Mouse (Mus musculus): ENCODE measurements at regions not wholly inside any gene's neighbourhood (a gene's known extent, or its start where the extent isn't known, plus 50 kb on each side); places are given as distances from the start of the nearest gene placed in this dataset.
A peak's percentile ranks its signal among the peaks of the same experiment; 100 is the strongest.

- Histone ChIP-seq H3K4me3 (ENCODE audit: low read depth, low read length) (no peak overlapping the region), H3K4me1 (ENCODE audit: control insufficient read depth, insufficient read depth, insufficient read length, low read length) (no peaks in the 10 kb centered on the region), H3K27ac (ENCODE audit: insufficient read depth, low read depth, low read length) (no peak overlapping the region), H3K36me3 (ENCODE audit: control insufficient read depth, insufficient read depth, low read length) (no peaks in the 10 kb centered on the region), H3K27me3 (ENCODE audit: control insufficient read depth, insufficient read depth, low read length) (no peaks in the 10 kb centered on the region)
- 31% methylated on average over 12 of the region's 12 CpGs for WGBS
- TF ChIP-seq CTCF (IDR thresholded peaks at IDR 0.05; ENCODE audit: extremely low read depth, insufficient read length, insufficient replicate concordance, low read depth, low read length) = no peak
- no peak for TF ChIP-seq POLR2A (IDR thresholded peaks at IDR 0.05; ENCODE audit: low read depth, low read length)
Observed at GRCm38 (mm10) chr7:84800966-84801365, 52.4 kb upstream of the Olfr291 start.

- H3K36me3 ChIP-seq (ENCODE audit: control insufficient read depth, insufficient read depth, low read length) = no peaks in the 10 kb centered on the region
- 9% methylated on average over 1 of the region's 1 CpGs for WGBS
- no peak overlapping the region for H3K4me3 ChIP-seq (ENCODE audit: low read depth, low read length)
- TF ChIP-seq CTCF (IDR thresholded peaks at IDR 0.05; ENCODE audit: extremely low read depth, insufficient read length, insufficient replicate concordance, low read depth, low read length) (no peak), POLR2A (IDR thresholded peaks at IDR 0.05; ENCODE audit: low read depth, low read length) (no peak)
- H3K27ac ChIP-seq (ENCODE audit: insufficient read depth, low read depth, low read length) = no peak overlapping the region
- no peaks in the 10 kb centered on the region for H3K4me1 ChIP-seq (ENCODE audit: control insufficient read depth, insufficient read depth, insufficient read length, low read length)
- H3K27me3 ChIP-seq (ENCODE audit: control insufficient read depth, insufficient read depth, low read length) = no peaks in the 10 kb centered on the region
Observed at GRCm38 (mm10) chr7:84794655-84795054, 58.7 kb upstream of the Olfr291 start.

GRCm38 (mm10) chr7:84779276-84779825, 74.0 kb upstream of the Olfr291 start:
- under 1% methylated on average over 30 of the region's 30 CpGs for WGBS
- Histone ChIP-seq H3K27me3 (ENCODE audit: control insufficient read depth, insufficient read depth, low read length) (no peaks in the 10 kb centered on the region; the same call in 1 of the 2 replicates), H3K4me1 (ENCODE audit: control insufficient read depth, insufficient read depth, insufficient read length, low read length) (no peaks in the 10 kb centered on the region), H3K4me3 (ENCODE audit: low read depth, low read length) (peak overlapping the region; percentile 63), H3K36me3 (ENCODE audit: control insufficient read depth, insufficient read depth, low read length) (no peaks in the 10 kb centered on the region), H3K27ac (ENCODE audit: insufficient read depth, low read depth, low read length) (no peak overlapping the region)
- TF ChIP-seq POLR2A (IDR thresholded peaks at IDR 0.05; ENCODE audit: low read depth, low read length) (no peak), CTCF (IDR thresholded peaks at IDR 0.05; ENCODE audit: extremely low read depth, insufficient read length, insufficient replicate concordance, low read depth, low read length) (peak; percentile 93)

GRCm38 (mm10) chr7:84777696-84778095, 75.7 kb upstream of the Olfr291 start:
- no peaks in the 10 kb centered on the region for H3K4me1 ChIP-seq (ENCODE audit: control insufficient read depth, insufficient read depth, insufficient read length, low read length)
- TF ChIP-seq CTCF (IDR thresholded peaks at IDR 0.05; ENCODE audit: extremely low read depth, insufficient read length, insufficient replicate concordance, low read depth, low read length) (no peak), POLR2A (IDR thresholded peaks at IDR 0.05; ENCODE audit: low read depth, low read length) (no peak)
- no peak overlapping the region for H3K4me3 ChIP-seq (ENCODE audit: low read depth, low read length)

GRCm38 (mm10) chr7:84756261-84756660, 66.5 kb upstream of the Zfand6 start:
- 51% methylated on average over 3 of the region's 3 CpGs for WGBS
- no peaks in the 10 kb centered on the region for H3K36me3 ChIP-seq (ENCODE audit: control insufficient read depth, insufficient read depth, low read length)
- H3K27me3 ChIP-seq (ENCODE audit: control insufficient read depth, insufficient read depth, low read length) = no peaks in the 10 kb centered on the region
- H3K4me3 ChIP-seq (ENCODE audit: low read depth, low read length) = no peak overlapping the region
- H3K4me1 ChIP-seq (ENCODE audit: control insufficient read depth, insufficient read depth, insufficient read length, low read length) = no peaks in the 10 kb centered on the region
- TF ChIP-seq POLR2A (IDR thresholded peaks at IDR 0.05; ENCODE audit: low read depth, low read length) = no peak
- TF ChIP-seq CTCF (IDR thresholded peaks at IDR 0.05; ENCODE audit: extremely low read depth, insufficient read length, insufficient replicate concordance, low read depth, low read length) = no peak
- no peak overlapping the region for H3K27ac ChIP-seq (ENCODE audit: insufficient read depth, low read depth, low read length)

More at GRCm38 (mm10) chr7:84777696-84778095, 75.7 kb upstream of the Olfr291 start:
- no peak overlapping the region for H3K27ac ChIP-seq (ENCODE audit: insufficient read depth, low read depth, low read length)
- H3K36me3 ChIP-seq (ENCODE audit: control insufficient read depth, insufficient read depth, low read length) = no peaks in the 10 kb centered on the region
- no peaks in the 10 kb centered on the region; the same call in 1 of the 2 replicates for H3K27me3 ChIP-seq (ENCODE audit: control insufficient read depth, insufficient read depth, low read length)

- Histone ChIP-seq H3K4me3 (ENCODE audit: low read depth, low read length) (no peak overlapping the region), H3K27ac (ENCODE audit: insufficient read depth, low read depth, low read length) (no peak overlapping the region), H3K4me1 (ENCODE audit: control insufficient read depth, insufficient read depth, insufficient read length, low read length) (peaks cover 5% of the 10 kb centered on the region), H3K36me3 (ENCODE audit: control insufficient read depth, insufficient read depth, low read length) (no peaks in the 10 kb centered on the region), H3K27me3 (ENCODE audit: control insufficient read depth, insufficient read depth, low read length) (no peaks in the 10 kb centered on the region)
- 86% methylated on average over 1 of the region's 1 CpGs for WGBS
- TF ChIP-seq CTCF (IDR thresholded peaks at IDR 0.05; ENCODE audit: extremely low read depth, insufficient read length, insufficient replicate concordance, low read depth, low read length) (no peak), POLR2A (IDR thresholded peaks at IDR 0.05; ENCODE audit: low read depth, low read length) (no peak)
Observed at GRCm38 (mm10) chr7:84753361-84753760, 63.6 kb upstream of the Zfand6 start.

GRCm38 (mm10) chr7:84749434-84750301, 59.9 kb upstream of the Zfand6 start:
- Histone ChIP-seq H3K36me3 (ENCODE audit: control insufficient read depth, insufficient read depth, low read length) (no peaks in the 10 kb centered on the region), H3K4me3 (ENCODE audit: low read depth, low read length) (peak overlapping the region; percentile 44), H3K27ac (ENCODE audit: insufficient read depth, low read depth, low read length) (no peak overlapping the region), H3K27me3 (ENCODE audit: control insufficient read depth, insufficient read depth, low read length) (no peaks in the 10 kb centered on the region), H3K4me1 (ENCODE audit: control insufficient read depth, insufficient read depth, insufficient read length, low read length) (peaks cover 7% of the 10 kb centered on the region)
- peak; percentile 79; the same call in 1 of the 2 replicates for TF ChIP-seq CTCF (IDR thresholded peaks at IDR 0.05; ENCODE audit: extremely low read depth, insufficient read length, insufficient replicate concordance, low read depth, low read length)
- no peak; the same call in 1 of the 2 replicates for TF ChIP-seq POLR2A (IDR thresholded peaks at IDR 0.05; ENCODE audit: low read depth, low read length)
- 2% methylated on average over 21 of the region's 21 CpGs for WGBS

All from small intestine, adult 2 months (tissue).